Mouse (Mus musculus): Measurements from ENCODE around the gene Ctnna3.
"Not testable (repeated sequence)": the region's sequence is repeated elsewhere in the genome, so short reads cannot be mapped to it uniquely, and the experiment has no call there.

Gene Ctnna3

DNA sequence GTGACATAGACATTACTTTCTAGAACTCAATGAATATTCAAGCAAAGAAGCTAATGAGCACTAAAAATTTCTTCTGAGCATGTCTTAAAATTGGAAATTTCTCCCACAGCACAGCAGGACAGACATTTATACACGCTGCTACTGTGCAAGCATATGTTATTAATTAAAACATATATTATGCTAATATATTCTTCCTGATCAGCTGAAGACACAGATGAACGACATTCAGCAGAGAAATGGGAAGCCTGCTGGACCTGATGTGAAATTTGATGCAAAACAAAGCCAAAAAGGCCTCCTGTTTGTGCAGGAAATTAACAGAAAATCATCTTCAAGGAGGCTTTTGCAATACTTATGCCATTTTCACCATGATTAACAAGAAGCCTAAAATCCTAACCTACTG lies 1114.5 kb downstream of the Ctnna3 start:
- DNase-seq (ENCODE audit: low spot score in 2 of 2): no peak

DNA sequence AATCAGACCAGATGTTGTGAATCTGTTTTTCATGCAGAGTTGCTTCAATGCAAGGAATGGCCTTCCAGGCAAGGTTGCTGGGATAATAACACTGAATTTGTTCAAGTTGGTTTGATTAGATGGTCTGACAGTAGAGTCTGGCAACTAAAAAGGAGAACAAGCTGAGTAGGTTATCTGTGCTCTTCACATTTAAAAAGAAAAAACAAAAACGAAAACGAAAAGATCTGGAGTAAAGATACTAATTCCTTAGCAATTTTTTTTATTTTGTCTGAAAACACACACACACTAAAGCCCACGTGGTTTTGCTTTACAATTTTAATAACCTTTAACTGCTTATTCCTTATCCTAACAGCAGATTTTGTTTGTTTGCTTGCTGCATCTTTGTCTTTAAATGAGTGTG lies 1141.4 kb downstream of the Ctnna3 start:
- DNase-seq (ENCODE audit: low spot score in 2 of 2): no peak

DNA sequence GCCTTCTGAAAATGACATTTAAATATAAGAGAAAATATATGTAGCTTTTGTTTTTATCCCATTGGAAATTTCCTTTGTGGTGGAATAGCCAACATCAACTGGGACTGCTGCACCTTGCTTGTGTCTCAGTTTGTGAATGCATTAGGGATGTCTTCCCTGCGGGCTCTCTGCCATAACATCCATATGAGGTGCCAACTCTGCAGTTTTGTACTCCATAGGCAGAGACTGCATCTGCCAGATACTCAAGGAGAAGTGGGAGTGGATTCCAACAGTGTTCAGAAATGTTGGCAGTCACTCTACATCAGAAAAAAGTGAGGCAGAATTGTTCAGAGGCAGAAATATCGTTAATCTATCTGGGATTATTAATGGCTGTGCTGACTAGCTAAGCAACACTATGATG lies 1158.2 kb downstream of the Ctnna3 start:
- no peak for DNase-seq (ENCODE audit: low spot score in 2 of 2)

DNA sequence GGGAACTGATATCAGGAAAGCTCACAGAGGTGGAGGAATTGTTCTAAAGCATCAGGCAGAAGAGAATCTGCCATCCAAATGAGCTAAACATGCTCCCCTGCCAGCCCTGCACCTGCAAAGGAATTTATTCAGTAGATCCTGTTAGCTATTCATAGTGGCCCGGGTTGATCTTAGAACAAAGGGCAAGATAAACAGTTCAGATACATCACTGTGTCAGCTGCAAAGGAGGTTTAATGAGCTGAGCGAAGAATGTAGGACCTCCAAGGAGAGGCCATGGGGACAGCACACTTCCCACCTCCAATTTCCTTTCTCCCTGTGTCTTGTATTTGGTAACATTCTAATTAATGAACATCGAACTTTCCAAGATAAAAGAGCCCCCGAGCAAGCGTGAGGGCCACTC lies 1206.9 kb downstream of the Ctnna3 start:
- DNase-seq (ENCODE audit: low spot score in 2 of 2): no peak

DNA sequence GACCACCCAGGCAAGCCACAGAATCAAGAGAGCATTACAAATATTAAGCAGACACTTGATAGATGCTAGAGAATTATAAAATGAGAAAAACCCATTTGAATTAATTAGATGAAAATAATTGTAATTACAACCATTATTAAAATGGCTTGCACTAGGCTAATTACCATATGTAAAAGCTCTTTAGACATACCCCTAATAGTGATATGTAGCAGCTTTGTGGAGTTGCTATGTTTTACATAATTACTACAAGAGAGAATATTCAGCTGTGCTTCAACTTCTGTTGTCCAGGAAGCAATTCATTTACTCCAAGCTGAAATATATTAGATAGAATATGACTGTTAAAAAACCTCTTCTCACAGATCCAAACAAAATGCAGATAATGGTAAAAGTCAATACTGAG lies 1209.2 kb downstream of the Ctnna3 start:
- no peak for DNase-seq (ENCODE audit: low spot score in 2 of 2)

DNA sequence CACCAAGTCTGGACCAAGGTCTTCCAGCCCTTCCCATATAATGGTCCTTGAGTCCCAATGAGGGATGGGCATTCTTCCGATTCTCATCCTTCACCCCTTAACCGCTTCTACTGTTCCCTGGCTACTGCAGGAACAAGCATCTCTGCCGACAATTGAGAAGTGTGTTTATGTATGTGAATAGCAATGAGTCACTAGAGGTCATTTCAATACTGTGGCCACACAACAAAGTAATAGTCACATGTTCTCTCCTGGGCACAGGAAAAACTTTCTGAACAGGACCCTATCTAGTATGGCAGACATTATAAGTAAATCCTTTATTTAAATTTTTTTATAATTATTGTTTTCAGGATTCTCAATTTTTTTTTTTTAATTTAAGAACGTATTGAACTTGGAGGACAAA lies 1211.2 kb downstream of the Ctnna3 start:
- DNase-seq (ENCODE audit: low spot score in 2 of 2): no peak

DNA sequence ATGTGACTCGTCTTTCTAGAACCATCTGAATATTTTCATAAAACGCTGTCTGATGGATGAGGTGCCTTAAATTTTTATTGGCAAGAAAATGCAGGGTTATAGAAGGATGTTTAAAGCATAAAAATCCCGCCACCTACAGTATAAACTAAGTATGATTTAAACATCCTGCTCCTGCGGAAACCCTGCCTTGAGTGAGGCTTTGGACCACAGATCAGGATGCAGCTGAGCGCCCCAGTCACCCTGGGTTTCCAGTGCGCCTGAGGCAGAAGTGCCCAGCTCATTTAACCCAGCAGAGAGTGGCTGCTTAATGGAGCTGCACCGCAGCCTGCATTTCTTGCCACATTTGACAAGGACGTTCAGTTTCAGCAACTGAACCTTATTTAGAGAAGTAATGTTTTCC lies 1211.7 kb downstream of the Ctnna3 start:
- no peak for DNase-seq (ENCODE audit: low spot score in 2 of 2)

DNA sequence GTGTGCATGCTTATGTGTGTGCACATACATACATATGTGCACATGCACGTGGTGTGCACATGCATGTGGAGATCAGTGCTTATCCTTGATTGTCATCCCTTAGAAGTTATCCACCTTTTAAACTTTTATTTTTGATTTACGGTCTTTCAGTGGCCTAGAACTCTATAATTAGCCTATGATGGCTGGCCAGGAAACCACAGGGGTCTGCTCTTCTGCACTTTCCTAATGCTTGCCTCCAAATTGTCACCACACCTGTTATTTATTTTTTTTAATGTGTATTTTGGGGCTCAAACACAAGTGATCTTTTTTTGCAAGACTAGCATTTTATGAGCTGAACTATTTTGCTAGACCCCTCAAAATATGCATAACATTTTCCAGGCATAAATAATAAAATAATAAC lies 1214.1 kb downstream of the Ctnna3 start:
- DNase-seq (ENCODE audit: low spot score in 2 of 2): no peak

DNA sequence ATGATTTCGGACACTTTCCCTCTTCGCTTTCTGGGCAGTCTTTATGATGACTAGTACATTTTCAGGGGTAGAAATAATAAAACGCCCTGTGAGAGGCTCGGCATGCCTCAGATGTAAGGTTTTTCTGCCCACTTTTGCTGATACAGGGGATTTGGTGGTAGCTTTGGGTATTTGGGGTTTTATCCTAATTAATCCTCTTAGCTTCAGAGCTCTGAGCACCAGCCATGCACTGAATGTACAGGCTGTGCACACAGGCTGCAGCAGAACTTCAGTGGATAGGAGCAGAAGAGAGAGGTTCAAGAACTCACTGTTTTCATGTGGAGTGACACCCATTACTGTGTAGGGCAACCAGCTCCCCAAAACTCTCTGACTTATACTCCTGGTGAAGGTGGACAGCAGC lies 1231.3 kb downstream of the Ctnna3 start:
- no peak for DNase-seq (ENCODE audit: low spot score in 2 of 2)

DNA sequence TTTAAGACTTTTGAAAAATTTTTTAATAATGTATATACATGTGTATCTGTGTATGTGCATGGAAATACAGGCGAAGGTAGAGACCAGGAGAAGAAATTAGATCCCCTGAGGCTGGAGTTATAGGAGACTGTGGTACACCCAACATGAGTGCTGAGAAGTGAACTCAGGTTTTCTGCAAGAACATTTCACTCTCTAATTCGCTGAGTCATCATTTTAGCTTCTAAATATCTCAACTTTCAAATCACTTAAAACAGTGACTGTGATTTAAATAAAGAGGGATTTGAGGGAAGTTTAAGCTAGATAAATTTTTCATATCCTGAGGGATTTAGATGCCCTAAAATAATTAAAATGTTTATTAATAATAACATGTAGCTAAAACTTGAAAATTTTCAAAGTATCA lies 1241.6 kb downstream of the Ctnna3 start:
- DNase-seq (ENCODE audit: low spot score in 2 of 2): no peak

DNA sequence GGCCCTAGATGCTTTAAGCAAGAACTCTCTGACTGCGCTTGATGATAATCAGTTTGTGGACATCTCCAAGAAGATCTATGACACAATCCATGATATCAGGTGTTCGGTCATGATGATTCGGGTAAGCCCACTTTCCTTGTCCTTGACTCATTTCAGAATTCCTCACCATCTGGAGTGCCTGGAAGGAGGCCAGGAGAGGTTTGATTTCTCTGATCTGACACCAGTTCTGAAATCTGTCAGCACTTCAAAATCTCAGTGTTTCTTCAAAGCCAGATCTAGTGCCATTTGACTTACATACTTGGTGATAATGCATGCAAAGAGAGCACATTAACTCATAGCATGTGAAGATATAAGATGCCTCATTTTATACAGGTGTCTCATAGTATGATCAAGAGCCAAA lies 1245.9 kb downstream of the Ctnna3 start:
- no peak for DNase-seq (ENCODE audit: low spot score in 2 of 2)

DNA sequence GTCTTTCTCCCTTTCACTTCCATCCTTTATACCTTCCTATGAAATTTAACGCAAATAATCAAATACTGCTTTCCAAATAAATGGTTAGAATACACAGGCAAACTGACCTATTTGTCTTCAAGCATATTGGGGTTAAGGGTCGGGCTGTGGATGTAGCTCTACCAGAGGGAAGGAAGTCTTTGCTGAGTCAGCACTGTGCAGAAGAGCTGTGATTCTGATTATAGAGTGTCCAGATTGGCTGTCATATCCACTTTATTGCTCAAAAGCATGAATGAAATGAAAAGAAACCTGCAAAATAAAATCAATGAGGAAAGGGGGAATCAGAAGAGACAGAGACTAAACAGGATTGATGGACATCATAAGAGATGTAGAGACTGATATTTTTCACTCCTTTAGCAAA lies 1280.1 kb downstream of the Ctnna3 start:
- no peak for DNase-seq (ENCODE audit: low spot score in 2 of 2)

DNA sequence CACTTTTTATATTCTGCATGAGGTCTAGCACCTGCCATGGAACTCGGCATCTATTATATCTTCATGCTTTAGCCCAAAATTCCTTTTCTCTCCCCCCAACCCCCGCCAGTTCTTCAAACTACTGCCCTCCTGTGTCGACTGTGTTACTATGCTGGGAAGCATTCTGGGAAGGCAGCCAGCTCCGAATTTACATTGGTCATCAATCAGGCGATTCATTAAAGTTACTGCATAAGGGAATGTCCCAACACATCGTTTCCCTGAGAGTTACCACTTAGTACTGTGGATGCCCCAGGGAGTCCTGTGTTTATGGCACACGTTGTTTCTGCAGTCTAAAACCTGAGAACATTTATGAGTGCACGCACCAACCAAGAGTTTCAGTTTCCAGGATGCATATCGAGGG lies 1288.1 kb downstream of the Ctnna3 start:
- DNase-seq (ENCODE audit: low spot score in 2 of 2): no peak

DNA sequence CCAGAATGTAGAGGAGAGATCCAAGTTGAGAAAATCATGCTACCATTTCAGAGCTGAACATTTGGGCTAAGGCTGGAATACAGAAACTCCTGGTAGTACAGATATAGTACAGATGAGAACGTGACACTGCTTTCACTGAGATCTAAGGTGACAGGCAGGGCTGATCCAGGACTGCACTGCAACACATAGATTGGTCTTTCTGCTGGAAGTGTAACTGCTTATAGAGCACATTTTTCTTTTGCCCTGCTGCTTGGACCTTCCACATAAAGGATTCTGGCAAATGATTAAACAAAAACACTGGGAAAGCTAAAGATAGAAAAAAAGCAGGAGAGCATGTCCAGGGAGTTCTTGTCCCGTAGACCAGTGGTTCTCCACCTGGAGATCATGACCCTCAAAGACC lies 1305.8 kb downstream of the Ctnna3 start:
- DNase-seq (ENCODE audit: low spot score in 2 of 2): no peak

DNA sequence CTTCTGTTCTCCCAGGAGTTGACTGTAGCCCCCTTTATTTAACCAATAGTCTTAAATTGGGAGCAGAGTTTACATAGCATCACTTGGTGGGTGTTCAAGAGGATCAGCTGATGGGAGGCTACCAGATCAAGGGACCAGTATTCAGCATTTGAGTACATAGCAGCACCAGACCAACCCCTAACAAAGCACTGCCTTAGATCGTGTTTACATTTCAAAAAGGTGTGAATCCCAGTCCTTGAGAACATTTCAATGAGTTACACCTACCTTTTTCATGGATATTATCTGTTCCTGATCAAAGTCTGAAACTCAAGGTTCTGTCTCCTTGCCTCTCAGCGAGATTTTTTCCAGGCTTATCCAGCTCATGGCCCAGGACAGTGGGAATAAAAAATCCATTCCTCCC lies 1306.7 kb downstream of the Ctnna3 start:
- DNase-seq (ENCODE audit: low spot score in 2 of 2): no peak

DNA sequence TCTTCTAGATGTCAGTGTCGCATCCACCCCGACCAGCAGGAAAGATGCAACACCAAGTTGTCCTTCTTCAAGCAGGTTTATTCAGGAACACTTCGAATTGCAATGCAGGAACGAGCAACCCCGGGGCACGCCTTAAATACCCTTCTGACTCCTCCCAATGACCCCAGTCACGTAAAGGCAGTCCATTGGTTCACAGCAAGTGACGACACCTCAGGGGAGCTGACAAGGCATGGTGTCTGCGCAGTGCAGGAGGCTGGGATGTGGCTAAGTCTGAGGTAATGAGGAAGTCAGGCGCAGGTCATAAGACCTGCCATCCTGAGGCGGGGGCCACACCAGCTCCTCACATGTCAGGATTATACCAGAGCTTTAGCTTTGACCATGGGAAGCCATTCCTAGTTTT lies 1311.8 kb downstream of the Ctnna3 start:
- not testable (repeated sequence) for DNase-seq (ENCODE audit: low spot score in 2 of 2)

DNA sequence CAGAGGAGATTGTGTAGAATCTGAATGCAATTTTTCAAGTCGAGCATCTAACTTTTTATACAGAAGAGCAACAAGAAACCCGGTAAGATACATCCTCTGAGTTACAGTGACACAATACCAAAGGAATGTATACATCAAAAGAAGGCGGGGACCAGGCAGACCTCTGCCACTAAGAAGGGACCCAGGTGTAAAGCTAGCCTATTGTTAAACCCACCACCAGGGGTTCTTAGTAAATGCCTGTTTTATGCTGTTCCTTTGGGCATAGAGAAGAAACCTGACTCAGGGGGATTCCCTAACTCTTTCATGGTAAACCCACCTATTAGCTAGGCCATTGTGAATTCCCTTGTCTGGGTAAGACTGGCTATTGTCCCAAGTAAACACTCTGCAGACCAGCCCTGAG lies 1314.2 kb downstream of the Ctnna3 start:
- DNase-seq (ENCODE audit: low spot score in 2 of 2): not testable (repeated sequence)

DNA sequence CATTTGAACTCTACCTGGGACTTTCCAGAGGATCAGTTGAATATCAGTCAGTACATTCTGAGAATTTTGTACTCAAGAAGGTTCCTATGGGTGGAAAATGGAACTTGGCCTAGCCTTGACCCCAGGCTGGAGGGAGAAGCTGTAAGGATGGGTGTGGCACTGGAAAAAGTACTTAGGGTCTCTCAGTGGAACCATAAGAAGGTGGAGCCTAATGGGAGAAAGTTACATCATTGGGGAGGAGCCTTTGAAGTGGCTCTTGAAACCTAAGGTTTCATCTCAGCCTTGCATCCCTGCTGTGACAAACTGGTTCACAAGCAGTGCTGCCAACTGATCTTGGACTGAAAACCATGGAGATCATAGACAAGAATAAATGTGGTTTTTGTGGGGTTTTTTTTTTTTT lies 1318.8 kb downstream of the Ctnna3 start:
- no peak for DNase-seq (ENCODE audit: low spot score in 2 of 2)

DNA sequence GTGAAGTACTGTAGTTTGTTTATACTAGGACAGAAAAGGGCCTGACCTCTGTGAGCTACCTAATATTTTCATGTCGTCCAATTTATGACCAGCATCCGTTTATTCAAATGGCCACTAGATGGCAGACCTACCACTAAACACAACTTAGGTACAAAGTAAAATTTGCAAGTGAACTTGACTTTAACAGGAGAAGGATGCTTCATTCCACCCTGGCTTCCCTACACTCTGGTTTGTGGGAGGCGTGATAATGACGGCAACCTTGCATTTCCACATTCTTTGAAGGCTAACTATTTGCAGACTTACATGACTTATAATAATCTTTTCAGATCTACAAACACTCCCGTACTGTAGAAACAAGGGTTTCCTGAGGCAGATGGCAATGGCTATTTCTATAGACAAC lies 1320.9 kb downstream of the Ctnna3 start:
- DNase-seq (ENCODE audit: low spot score in 2 of 2): no peak

DNA sequence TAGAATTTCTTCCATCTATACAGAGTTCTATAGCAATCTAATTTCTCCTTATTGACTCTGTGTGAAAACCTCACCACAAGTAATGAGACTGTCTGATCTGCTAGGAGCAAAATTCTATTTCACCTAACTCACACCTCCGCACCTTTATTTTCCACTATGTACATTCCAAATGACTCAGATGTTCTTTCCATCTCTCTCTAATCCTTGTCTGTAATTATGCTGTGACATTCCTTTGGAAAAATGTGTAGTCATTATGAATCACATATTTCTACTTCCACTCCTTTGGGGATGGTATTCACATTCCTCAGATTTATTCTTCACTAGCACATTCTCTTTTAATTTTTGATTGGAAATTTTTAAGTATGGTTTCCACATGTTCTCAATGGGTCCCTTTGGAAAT lies 1406.4 kb downstream of the Ctnna3 start:
- no peak for DNase-seq (ENCODE audit: low spot score in 2 of 2)

DNA sequence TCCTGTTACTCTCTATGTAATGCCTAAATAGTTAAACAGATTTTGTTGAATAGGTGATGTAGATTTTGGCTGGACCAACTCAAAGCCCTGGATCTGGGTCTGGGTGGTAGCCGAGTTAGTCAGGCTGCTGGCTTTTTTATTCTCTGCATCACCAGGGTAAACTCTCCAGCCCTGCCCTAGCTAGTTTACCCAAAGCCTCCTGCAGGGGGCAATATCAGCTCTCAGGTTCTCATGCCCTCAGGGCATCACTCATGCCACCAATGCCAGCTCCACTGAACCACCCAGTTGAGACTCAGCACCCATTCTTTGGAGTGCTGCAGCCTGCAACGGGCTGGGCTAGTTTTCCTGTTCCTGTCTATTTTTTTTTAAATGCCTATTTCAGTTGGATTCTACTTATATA lies 1431.5 kb downstream of the Ctnna3 start:
- no peak for DNase-seq (ENCODE audit: low spot score in 2 of 2)

DNA sequence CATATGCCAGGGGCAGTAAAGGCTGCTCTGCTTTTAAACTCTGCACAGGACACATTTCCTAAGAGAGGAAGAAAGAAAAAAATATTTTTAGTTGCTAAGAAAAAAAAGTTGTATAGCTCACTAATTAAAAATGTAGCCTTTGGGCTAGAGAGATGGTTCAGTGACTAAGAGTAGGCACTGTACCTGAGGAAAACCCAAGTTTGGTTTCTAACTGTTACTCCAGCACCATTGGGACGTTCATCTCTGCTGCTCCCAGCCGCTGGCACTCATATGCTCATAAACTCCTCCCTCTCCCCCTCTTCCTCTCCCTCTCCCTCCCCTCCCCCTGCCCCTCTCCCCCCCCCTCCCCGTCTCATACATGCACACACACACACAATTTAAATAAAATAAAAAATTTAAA lies 1441.0 kb downstream of the Ctnna3 start:
- DNase-seq (ENCODE audit: low spot score in 2 of 2): no peak

DNA sequence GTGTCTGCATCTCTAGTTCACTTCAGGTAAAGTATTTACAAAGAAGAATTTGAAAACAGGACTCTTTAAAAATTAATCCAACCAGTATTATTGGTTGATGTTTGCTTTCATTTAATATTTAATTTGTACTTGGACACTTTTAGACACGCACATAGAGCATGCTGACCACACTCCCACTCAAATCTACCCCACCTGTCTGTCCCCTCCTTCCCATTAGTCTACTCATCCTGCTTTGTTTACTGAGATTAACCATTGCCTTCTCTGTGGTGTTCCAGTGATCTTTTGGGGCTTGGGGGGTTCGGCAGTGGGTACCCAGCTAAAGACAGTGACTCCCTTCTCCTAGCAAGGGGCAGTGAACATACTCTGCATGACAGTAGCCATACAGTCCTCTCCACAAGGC lies 1446.6 kb downstream of the Ctnna3 start:
- no peak for DNase-seq (ENCODE audit: low spot score in 2 of 2)

DNA sequence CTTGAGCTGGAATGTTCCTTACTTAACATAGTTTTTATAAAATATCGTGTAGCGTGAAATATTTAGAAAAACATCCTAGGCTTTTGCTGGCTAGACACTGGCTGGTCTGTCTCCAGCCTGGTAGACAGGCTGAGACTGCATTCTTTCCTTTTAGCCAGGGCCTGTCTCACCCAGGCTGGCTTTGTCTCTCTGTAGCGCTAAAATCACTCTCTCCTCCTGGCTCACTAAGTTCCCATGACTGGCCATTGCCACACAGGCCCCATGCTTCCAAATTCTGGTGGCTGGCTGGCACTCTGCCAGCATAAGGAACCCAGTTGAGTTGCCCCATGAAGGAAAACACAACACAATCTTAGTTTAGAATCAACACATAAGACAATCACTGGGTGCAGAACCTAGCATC lies 1450.0 kb downstream of the Ctnna3 start:
- no peak for DNase-seq (ENCODE audit: low spot score in 2 of 2)

DNA sequence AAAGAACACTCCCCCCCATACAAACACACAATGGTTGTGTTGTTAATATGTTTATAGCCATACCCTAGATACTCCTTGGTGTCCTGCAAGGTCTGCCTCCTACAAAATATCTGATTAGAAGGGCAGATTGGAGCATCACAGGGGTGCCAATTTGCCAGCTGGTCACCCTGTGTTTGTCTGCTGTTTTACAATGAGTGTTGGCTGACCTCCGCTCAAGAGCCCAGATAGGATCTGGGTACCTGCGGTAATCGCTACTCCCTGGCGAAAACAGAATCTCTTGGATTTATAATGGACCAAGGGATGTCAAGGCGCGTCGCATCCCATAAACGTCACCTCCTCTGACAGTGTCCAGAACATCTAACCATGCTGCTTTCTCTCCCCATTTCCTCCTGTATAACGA lies 1457.0 kb downstream of the Ctnna3 start:
- no peak for DNase-seq (ENCODE audit: low spot score in 2 of 2)
